8 mouse cellular contexts compared by ENCODE assay signal in genomic region chr10:115713896-115714295, GRCm38 (mm10).
DNase-seq lines count a peak whose midpoint lies in the region; ATAC-seq and TF ChIP-seq lines count a peak whose summit lies in the region.

No protein-coding gene starts in this region.

- H3K4me2 ChIP-seq in heart, embryonic 11.5 days: no peak overlapping the region

- no peak overlapping the region for H3K4me3 ChIP-seq in heart, embryonic 11.5 days (ENCODE audit: low read depth, low read length)
- H3K4me3 ChIP-seq in lung, adult 2 months (replicated peaks; ENCODE audit: extremely low read depth, low read depth, low read length): no peak overlapping the region

- no peak for TF ChIP-seq CTCF in lung, adult 2 months (IDR thresholded peaks at IDR 0.05; ENCODE audit: insufficient read depth, low read length)

- H3K27me3 ChIP-seq in heart, embryonic 11.5 days (ENCODE audit: control insufficient read depth, insufficient read depth, low read length): no peaks in the 10 kb centered on the region

- no peak for TF ChIP-seq POLR2A in lung, adult 2 months (IDR thresholded peaks at IDR 0.05; ENCODE audit: borderline replicate concordance, extremely low read depth, low read depth, low read length)

- ATAC-seq in heart, embryonic 11.5 days (replicated peaks; ENCODE audit: insufficient number of reproducible peaks, low FRiP score, low TSS enrichment): no peak
- no peak for ATAC-seq in monocyte, adult 5-6 weeks (replicated peaks; ENCODE audit: insufficient number of reproducible peaks, low FRiP score, low TSS enrichment, poor library complexity, severe bottlenecking)
- ATAC-seq in granulocyte monocyte progenitor cell, adult 5-6 weeks (replicated peaks; ENCODE audit: poor library complexity, severe bottlenecking): no peak

- peak; percentile 37 to 40 for DNase-seq in heart, adult 18-20 months
- DNase-seq in Muller cell, postnatal 12 days (ENCODE audit: inconsistent ontology term): peak; percentile 20
- DNase-seq in gastrocnemius, postnatal 10 days: peak; percentile 31
- peak; percentile 15 for DNase-seq in lung, adult 2 months
- no peak for DNase-seq in cerebellum, adult 11-12 months

- WGBS in heart, embryonic 11.5 days (ENCODE audit: insufficient replicate concordance): 53% methylated on average over 6 of the region's 6 CpGs
- 25% methylated on average over 6 of the region's 6 CpGs for WGBS in lung, adult 2 months

- H3K27ac ChIP-seq in heart, embryonic 11.5 days (ENCODE audit: low read depth, low read length): no peak overlapping the region

- no peak overlapping the region for H3K9ac ChIP-seq in heart, embryonic 11.5 days (ENCODE audit: low read depth, low read length)

- no peaks in the 10 kb centered on the region for H3K9me3 ChIP-seq in heart, embryonic 11.5 days (replicated peaks; ENCODE audit: control insufficient read depth, low read length)

- no peaks in the 10 kb centered on the region for H3K4me1 ChIP-seq in heart, embryonic 11.5 days (ENCODE audit: control insufficient read depth, insufficient read depth, low read length)
- no peaks in the 10 kb centered on the region for H3K4me1 ChIP-seq in lung, adult 2 months (ENCODE audit: control insufficient read depth, insufficient read depth, low read length)

- no peaks in the 10 kb centered on the region for H3K36me3 ChIP-seq in heart, embryonic 11.5 days (ENCODE audit: control insufficient read depth, insufficient read depth, low read length)
